Mouse (Mus musculus) hindbrain, embryonic 10.5 days (tissue): ENCODE data around the gene Capsl. TPM values are rescaled to one million over a fixed set of nuclear protein-coding genes. Genes with fewer than 3 reads are reported as not detected.

Experiments
- DNase-seq: peaks from one replicate; pipeline ENCODE4 v3.0.0-alpha.2; 2017; ENCODE audit warnings: low spot score
- H3K27ac ChIP-seq: fragments of 300-500 bp; sonication (generic); 2 replicates; pipeline ENCODE4 v1.5.1; 2016; ENCODE audit warnings: mild to moderate bottlenecking, moderate library complexity
- H3K27me3 ChIP-seq: fragments of 300-500 bp; sonication (generic); 2 replicates; pipeline ENCODE4 v1.6.1; 2016; ENCODE audit warnings: mild to moderate bottlenecking; ENCODE audit not compliant: poor library complexity, insufficient read depth, severe bottlenecking
- H3K36me3 ChIP-seq: fragments of 300-500 bp; sonication (generic); 2 replicates; pipeline ENCODE4 v1.6.1; 2016; ENCODE audit warnings: mild to moderate bottlenecking, moderate library complexity
- H3K4me1 ChIP-seq: fragments of 300-500 bp; sonication (generic); replicated peaks from 2 replicates; pipeline ENCODE4 v1.6.1; 2016; ENCODE audit warnings: mild to moderate bottlenecking
- H3K4me3 ChIP-seq: fragments of 300-500 bp; sonication (generic); 2 replicates; pipeline ENCODE4 v1.5.1; 2016; ENCODE audit warnings: mild to moderate bottlenecking, moderate library complexity
- H3K9me3 ChIP-seq: fragments of 300-500 bp; sonication (generic); 2 replicates; pipeline ENCODE4 v1.6.1; 2016; ENCODE audit warnings: mild to moderate bottlenecking, moderate library complexity
- WGBS: fragments of 180-500 bp; shearing (Covaris S2); methylation state at CpG from one replicate; pipeline ENCODE4 v1.1.7; 2016; 5-methylcytosine and 5-hydroxymethylcytosine counted together
- polyA plus RNA-seq: library from polyadenylated mRNA; unstranded; fragments of >200 nt; fragmentation: Nextera tagmentation; extraction: Ambion mirVana; gene quantifications from 2 replicates; pipeline ENCODE4 v1.2.1, GENCODE M21; 2016

The Capsl gene
- polyA plus RNA-seq, 1 experiment from 2014 or later, result 4.3 TPM

GRCm38 (mm10) chr15:9472618-9473017, 36.8 kb downstream of the Capsl start:
- no peak overlapping the region for H3K4me3 ChIP-seq
- H3K4me1 ChIP-seq, result no peaks in the 10 kb centered on the region
- no peaks in the 10 kb centered on the region for H3K36me3 ChIP-seq
- DNase-seq, result no peak
- 63% methylated on average over 3 of the region's 3 CpGs for whole genome bisulfite sequencing
- H3K27ac ChIP-seq, result no peak overlapping the region
- H3K9me3 ChIP-seq, result no peaks in the 10 kb centered on the region
- no peaks in the 10 kb centered on the region for H3K27me3 ChIP-seq

GRCm38 (mm10) chr15:9473188-9473587, 37.4 kb downstream of the Capsl start:
- no peaks in the 10 kb centered on the region for H3K4me1 ChIP-seq
- H3K27me3 ChIP-seq, result no peaks in the 10 kb centered on the region
- no peak for DNase-seq
- 95% methylated on average over 1 of the region's 1 CpGs for WGBS
- H3K27ac ChIP-seq, result no peak overlapping the region
- H3K4me3 ChIP-seq, result no peak overlapping the region
- H3K36me3 ChIP-seq, result no peaks in the 10 kb centered on the region
- no peaks in the 10 kb centered on the region for H3K9me3 ChIP-seq

- Histone ChIP-seq H3K4me1 (no peaks in the 10 kb centered on the region), H3K4me3 (no peak overlapping the region), H3K27ac (no peak overlapping the region), H3K36me3 (no peaks in the 10 kb centered on the region), H3K27me3 (no peaks in the 10 kb centered on the region), H3K9me3 (no peaks in the 10 kb centered on the region)
- WGBS, result 89% methylated on average over 2 of the region's 2 CpGs
- DNase-seq, result no peak
These were observed 53.7 kb downstream of the Capsl start for GRCm38 (mm10) chr15:9489417-9490118.

- no peak for DNase-seq
- 86% methylated on average over 3 of the region's 3 CpGs for WGBS
- no peaks in the 10 kb centered on the region for H3K27me3 ChIP-seq
- no peaks in the 10 kb centered on the region for H3K4me1 ChIP-seq
- H3K27ac ChIP-seq, result no peak overlapping the region
- no peaks in the 10 kb centered on the region for H3K9me3 ChIP-seq
- no peak overlapping the region for H3K4me3 ChIP-seq
- no peaks in the 10 kb centered on the region for H3K36me3 ChIP-seq
These were observed 56.2 kb downstream of the Capsl start for GRCm38 (mm10) chr15:9492077-9492476.

Other genes with a start within 250 kb of the Capsl start
- gene Ugt3a1, start 159.1 kb upstream of the Capsl start, polyA plus RNA-seq, result not detected in 2 replicates
- gene Ugt3a2, start 100.5 kb upstream of the Capsl start, polyA plus RNA-seq, result not detected in 2 replicates
- gene Il7r, start 94.1 kb downstream of the Capsl start, polyA plus RNA-seq, result 0.19 TPM in 1 of 2 replicates, not detected in the other